Mouse (Mus musculus) liver, postnatal 0 days (tissue): ENCODE measurements around the gene Parp16. TPM values are rescaled to one million over a fixed set of nuclear protein-coding genes. Genes with fewer than 3 reads are reported as not detected.
"Not testable (repeated sequence)": the region's sequence is repeated elsewhere in the genome, so short reads cannot be mapped to it uniquely, and the experiment has no call there.

Experiments used
- ATAC-seq: fragments of 200-750 bp; cut with Nextera tagmentation; 2 replicates; pipeline ENCODE4 v1.8.0; 2017; ENCODE audit warnings: mild to moderate bottlenecking, moderate library complexity
- DNase-seq: peaks from one replicate; pipeline ENCODE4 v3.0.0-alpha.2; 2016
- H3K27ac ChIP-seq: fragments of 300-500 bp; sonication (generic); 2 replicates; pipeline ENCODE4 v1.5.1; 2014; ENCODE audit warnings: antibody characterized with exemption, moderate library complexity, mild to moderate bottlenecking, low read depth
- H3K27me3 ChIP-seq: fragments of 300-500 bp; sonication (generic); 2 replicates; pipeline ENCODE4 v1.6.1; 2014; ENCODE audit warnings: low read length, control low read depth, mixed read lengths; ENCODE audit not compliant: insufficient read depth
- H3K36me3 ChIP-seq: fragments of 300-500 bp; sonication (generic); replicated peaks from 2 replicates; pipeline ENCODE4 v1.6.1; 2014; ENCODE audit warnings: mild to moderate bottlenecking, control low read depth, low read length, moderate library complexity, mixed read lengths; ENCODE audit not compliant: insufficient read depth
- H3K4me1 ChIP-seq: fragments of 300-500 bp; sonication (generic); 2 replicates; pipeline ENCODE4 v1.6.1; 2014; ENCODE audit warnings: antibody characterized with exemption, mild to moderate bottlenecking, control low read depth; ENCODE audit not compliant: insufficient read depth
- H3K4me2 ChIP-seq: fragments of 300-500 bp; sonication (generic); 2 replicates; pipeline ENCODE4 v1.6.1; 2014; ENCODE audit warnings: low read depth, mild to moderate bottlenecking, low read length, moderate library complexity, mixed read lengths
- H3K4me3 ChIP-seq: fragments of 300-500 bp; sonication (generic); 2 replicates; pipeline ENCODE4 v1.5.1; 2014; ENCODE audit warnings: low read depth, low read length
- H3K9ac ChIP-seq: fragments of 300-500 bp; sonication (generic); replicated peaks from 2 replicates; pipeline ENCODE4 v1.6.1; 2014; ENCODE audit warnings: mild to moderate bottlenecking, moderate library complexity
- H3K9me3 ChIP-seq: fragments of 300-500 bp; sonication (generic); 2 replicates; pipeline ENCODE4 v1.6.1; 2016; ENCODE audit warnings: mild to moderate bottlenecking, control low read depth, low read length, mixed read lengths
- CTCF ChIP-seq: sonication (generic); IDR thresholded peaks from 2 replicates; pipeline ENCODE4 v1.5.1; 2016; ENCODE audit warnings: antibody characterized with exemption, low read depth
- EP300 ChIP-seq: IDR thresholded peaks from 2 replicates; pipeline ENCODE4 v1.6.1; 2016; ENCODE audit warnings: antibody characterized with exemption, low read depth, mild to moderate bottlenecking
- WGBS: fragments of 180-500 bp; shearing (Covaris S2); extraction: QIAGEN DNeasy Blood & Tissue Kit; methylation state at CpG from one replicate; pipeline ENCODE4 v1.1.7; 2014; ENCODE audit not compliant: insufficient replicate concordance; 5-methylcytosine and 5-hydroxymethylcytosine counted together
- polyA plus RNA-seq: library from polyadenylated mRNA; unstranded; fragments of >200 nt; fragmentation: Nextera tagmentation; extraction: Ambion mirVana; gene quantifications from 2 replicates; pipeline ENCODE4 v1.2.1, GENCODE M21; 2015

Parp16 gene
- polyA plus RNA-seq, 1 experiment from 2014 or later: 11.7 TPM

- Histone ChIP-seq H3K27me3 (no peaks in the 10 kb centered on the region), H3K27ac (no peak overlapping the region), H3K4me3 (no peak overlapping the region), H3K36me3 (no peaks in the 10 kb centered on the region), H3K4me1 (0 out of 2 replicates have a peak, but pooled peaks cover 4% of the 10 kb centered on the region), H3K9ac (no peak overlapping the region), H3K9me3 (no peaks in the 10 kb centered on the region), H3K4me2 (no peak overlapping the region)
- 7% methylated on average over 3 of the region's 3 CpGs for WGBS
- DNase-seq (no peak), ATAC-seq (peak; percentile 50; the same call in 1 of the 2 replicates)
- TF ChIP-seq CTCF (peak; percentile 78), EP300 (no peak)
Observed at GRCm38 (mm10) chr9:65283301-65283700, 88.1 kb downstream of the Parp16 start.

- 61% methylated on average over 5 of the region's 5 CpGs for WGBS
- not testable (repeated sequence) for H3K9ac ChIP-seq, H3K27me3 ChIP-seq, ATAC-seq, H3K27ac ChIP-seq, H3K4me3 ChIP-seq, DNase-seq, H3K9me3 ChIP-seq, H3K4me2 ChIP-seq, H3K36me3 ChIP-seq
- peaks cover 10% of the 10 kb centered on the region; the same call in 1 of the 2 replicates for H3K4me1 ChIP-seq
Observed at GRCm38 (mm10) chr9:65288252-65288651, 93.1 kb downstream of the Parp16 start.

Other genes with a start within 250 kb of the Parp16 start
- 0.02 and 0.04 TPM in 2 replicates for gene Slc24a1, start 243.7 kb upstream of the Parp16 start, polyA plus RNA-seq
- gene Ints14, start 234.4 kb upstream of the Parp16 start, polyA plus RNA-seq: 10.5 and 11.1 TPM in 2 replicates
- gene Hacd3, start 173.7 kb upstream of the Parp16 start, polyA plus RNA-seq: 98.6 and 108 TPM in 2 replicates
- gene Dpp8, start 162.9 kb upstream of the Parp16 start, polyA plus RNA-seq: 9.2 and 10.6 TPM in 2 replicates
- gene Igdcc4, start 93.9 kb upstream of the Parp16 start, polyA plus RNA-seq: 5.8 and 6.0 TPM in 2 replicates
- not detected in 2 replicates for gene Igdcc3, start 54.2 kb upstream of the Parp16 start, polyA plus RNA-seq
- 0.06 and 0.08 TPM in 2 replicates for gene Cilp, start 69.8 kb downstream of the Parp16 start, polyA plus RNA-seq
- gene Clpx, start 98.9 kb downstream of the Parp16 start, polyA plus RNA-seq: 109 and 119 TPM in 2 replicates
- 4.0 and 4.4 TPM in 2 replicates for gene Pdcd7, start 150.8 kb downstream of the Parp16 start, polyA plus RNA-seq
- not detected in 2 replicates for gene Ubap1l, start 165.7 kb downstream of the Parp16 start, polyA plus RNA-seq
- gene Kbtbd13, start 196.3 kb downstream of the Parp16 start, polyA plus RNA-seq: 0.09 and 0.11 TPM in 2 replicates
- 0.08 and 0.17 TPM in 2 replicates for gene Rasl12, start 203.2 kb downstream of the Parp16 start, polyA plus RNA-seq
- 15.1 and 17.0 TPM in 2 replicates for gene Slc51b, start 227.6 kb downstream of the Parp16 start, polyA plus RNA-seq
- 7.2 and 7.3 TPM in 2 replicates for gene Mtfmt, start 240.4 kb downstream of the Parp16 start, polyA plus RNA-seq